Mouse (Mus musculus) megakaryocyte progenitor cell, adult 5-6 weeks (primary cell): ENCODE data around the gene Sirt2. TPM values are rescaled to one million over a fixed set of nuclear protein-coding genes. Genes with fewer than 3 reads are reported as not detected.
A peak's percentile ranks its signal among the peaks of the same experiment; 100 is the strongest.

ENCODE experiments used
- ATAC-seq: replicated peaks from 2 replicates; pipeline ENCODE4 v1.8.0; 2016; ENCODE audit warnings: mild to moderate bottlenecking, moderate TSS enrichment, inconsistent platforms; ENCODE audit not compliant: poor library complexity
- total RNA-seq, 2 experiments: library from RNA; stranded (forward) in 1 of 2; stranded (reverse) in 1 of 2; fragments of 157-497, 149-512 nt in 1 of 2; fragments of 200-1000 nt in 1 of 2; gene quantifications; 2 replicates each; pipeline versions ENCODE4 v1.2.3 to v1.2.4; 2015 to 2017

The Sirt2 gene
- total RNA-seq, 2 experiments from 2014 or later = 19.2 to 47.5 TPM

DNA sequence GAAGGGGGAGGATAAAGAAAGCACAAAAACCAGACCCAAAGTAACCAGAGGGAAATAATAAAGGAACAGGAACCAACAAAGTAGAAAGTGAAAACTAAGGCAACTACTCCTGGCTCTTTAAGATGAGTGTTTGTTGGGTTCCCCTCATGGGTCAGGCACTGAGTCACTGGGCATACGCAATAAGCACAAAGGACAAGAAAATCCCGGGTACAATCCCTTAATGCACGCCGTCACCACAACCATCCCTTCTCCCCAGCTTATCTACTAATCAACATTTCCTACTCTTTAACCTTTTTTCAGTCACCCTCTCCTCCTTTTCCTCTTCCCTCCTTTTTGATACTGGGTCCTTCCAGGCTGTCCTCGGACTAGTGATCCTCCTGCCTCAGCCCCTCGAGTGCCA lies 1.3 kb upstream of the Sirt2 start:
- ATAC-seq = no peak

DNA sequence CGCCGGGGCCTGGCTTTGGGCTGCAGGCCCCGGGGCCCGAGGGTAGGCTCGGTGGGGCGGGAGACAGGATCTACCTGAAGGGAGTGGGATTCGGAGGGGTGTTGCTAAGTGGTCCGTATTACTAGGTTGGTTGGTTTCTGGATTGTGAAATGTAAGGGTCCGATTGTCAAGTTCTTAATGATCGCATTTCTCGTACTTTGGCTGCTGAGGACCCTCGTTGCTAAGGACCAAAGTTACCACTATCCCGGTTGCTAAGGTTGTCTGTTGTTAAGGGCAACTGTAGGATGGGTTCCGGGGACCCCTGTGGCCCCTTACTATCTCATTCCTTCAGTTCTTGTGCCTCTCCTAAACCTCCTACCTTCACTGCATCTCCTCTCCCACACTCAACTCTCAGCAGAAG lies 375 bp downstream of the Sirt2 start:
- ATAC-seq = no peak

DNA sequence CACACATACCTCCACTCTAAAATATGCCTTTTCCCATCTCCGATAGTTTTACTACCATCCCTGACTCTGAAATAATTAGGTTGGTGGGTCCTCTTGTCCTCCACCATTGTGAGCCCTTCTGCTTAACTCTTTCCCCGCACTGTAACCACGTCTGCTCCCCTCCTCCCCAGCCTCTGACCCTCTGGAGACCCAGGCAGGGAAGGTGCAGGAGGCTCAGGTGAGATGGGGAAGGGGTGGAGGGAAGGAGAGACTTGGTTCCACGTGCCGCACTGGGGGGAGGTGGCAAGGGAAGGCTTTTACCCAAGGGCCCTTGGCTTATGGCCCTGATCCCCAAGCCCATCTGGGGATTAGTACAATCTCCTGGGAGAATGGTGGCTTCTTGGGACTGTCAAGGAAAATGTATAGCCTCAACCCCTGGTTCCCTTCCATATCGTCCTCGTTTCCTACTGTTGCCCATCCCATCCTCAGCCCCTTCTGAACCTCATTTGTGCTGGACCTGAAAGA lies 979 bp downstream of the Sirt2 start, which contains the start of gene Nfkbib:
TSS of gene Nfkbib (minus strand) at position 51 of the 504 bp plus-strand sequence.
- no peak for ATAC-seq

DNA sequence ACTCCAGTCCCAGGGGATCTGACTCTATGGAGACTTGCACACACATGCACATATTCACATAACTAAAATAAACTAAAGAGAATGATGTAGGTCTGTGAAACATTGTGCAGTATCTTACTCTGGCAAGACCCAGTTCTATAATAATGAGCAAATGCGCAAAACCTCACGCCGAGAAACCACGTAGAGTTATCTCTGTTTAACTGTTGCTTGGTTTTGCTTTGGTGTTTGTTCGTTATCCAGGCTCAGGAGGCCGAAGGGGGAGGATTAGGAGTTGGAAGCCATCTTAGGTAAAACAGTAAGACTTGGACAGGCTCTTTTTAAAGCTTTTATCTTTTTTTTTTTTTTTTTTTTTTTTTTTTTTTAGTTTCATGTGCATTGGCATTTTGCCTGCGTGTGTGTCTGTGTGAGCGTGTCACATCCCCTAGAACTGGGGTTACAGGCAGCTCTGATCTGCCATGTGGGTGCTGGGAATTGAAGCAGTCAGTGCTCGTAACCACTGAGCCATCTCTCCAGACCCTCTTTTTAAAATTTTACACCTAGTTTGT lies 3.0 kb downstream of the Sirt2 start:
- ATAC-seq = peak; percentile 19; the same call in 1 of the 2 replicates

DNA sequence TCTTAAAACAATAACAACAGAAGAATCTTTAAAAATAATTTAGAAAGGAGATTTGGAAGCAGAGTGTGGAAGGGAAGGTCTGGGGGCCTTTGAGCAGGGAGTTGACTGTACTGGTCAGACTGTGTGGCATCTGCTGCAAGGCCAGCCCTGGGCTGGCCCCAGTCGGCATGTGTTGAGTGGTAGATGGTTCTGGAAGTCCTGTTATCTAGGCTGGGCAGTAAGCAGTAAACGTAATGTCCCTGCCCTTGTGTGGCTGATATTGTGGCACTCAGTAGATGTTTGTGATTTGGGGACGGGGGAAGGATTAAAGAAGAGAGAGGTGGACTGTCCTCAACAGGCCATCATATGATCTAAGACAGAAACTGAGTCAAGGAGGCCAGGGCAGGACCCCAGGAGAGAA lies 3.8 kb downstream of the Sirt2 start:
- peak; percentile 13; the same call in 1 of the 2 replicates for ATAC-seq

DNA sequence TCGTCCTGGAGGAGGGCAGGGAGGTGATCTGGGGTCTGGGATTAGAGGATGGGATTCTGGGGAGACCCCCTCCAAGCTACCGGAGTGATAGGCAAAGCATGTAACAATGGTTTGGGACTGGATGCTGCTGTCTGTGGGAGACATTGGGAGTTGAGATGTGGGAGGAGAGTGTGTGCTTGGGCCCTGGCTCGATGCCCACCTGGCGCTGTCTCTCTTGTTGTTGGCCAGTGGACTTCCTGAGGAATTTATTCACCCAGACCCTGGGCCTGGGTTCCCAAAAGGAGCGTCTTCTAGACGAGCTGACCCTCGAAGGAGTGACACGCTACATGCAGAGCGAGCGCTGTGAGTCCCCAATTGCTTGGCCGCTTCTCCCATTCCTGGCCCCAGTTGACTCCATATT lies 5.3 kb downstream of the Sirt2 start:
- no peak for ATAC-seq

DNA sequence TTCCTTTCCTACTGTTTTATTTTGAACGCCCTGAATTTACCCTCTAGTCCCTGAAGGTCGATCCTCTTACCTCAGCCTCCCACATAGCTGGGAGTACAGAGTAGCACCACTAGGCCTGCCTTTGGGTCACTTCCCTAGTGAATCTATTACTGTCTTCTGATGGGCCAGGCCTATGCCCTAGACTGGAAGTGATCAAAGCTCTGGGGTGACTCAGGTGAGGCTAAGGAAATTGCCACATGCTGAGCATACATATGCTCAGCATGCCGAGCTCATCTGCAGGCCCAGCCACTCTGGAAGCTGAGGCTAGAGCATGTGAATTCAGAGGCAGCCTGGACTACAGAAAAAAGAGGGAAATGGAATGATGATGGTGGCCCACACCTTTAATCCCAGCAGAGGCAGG lies 6.6 kb downstream of the Sirt2 start:
- ATAC-seq = no peak

DNA sequence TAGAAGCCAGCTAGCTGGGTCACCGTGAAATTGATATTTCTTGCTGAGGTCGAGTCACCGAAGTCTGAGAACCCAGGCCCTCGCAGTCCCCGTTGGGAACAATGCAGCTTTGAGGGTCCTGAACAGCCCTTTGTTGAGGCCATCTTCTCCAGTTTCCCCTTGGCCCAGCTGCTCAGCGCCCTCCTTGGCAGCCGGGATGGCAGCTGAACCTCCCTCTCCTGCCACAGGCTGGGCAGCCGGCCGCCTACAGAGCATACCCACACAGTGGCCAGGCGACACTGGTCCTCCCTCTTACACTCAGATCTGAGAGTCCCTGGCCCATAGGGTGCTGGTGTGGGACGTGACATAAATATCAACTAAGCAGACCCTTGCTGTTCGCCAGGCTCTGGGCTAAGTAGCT lies 7.6 kb downstream of the Sirt2 start:
- ATAC-seq = no peak

DNA sequence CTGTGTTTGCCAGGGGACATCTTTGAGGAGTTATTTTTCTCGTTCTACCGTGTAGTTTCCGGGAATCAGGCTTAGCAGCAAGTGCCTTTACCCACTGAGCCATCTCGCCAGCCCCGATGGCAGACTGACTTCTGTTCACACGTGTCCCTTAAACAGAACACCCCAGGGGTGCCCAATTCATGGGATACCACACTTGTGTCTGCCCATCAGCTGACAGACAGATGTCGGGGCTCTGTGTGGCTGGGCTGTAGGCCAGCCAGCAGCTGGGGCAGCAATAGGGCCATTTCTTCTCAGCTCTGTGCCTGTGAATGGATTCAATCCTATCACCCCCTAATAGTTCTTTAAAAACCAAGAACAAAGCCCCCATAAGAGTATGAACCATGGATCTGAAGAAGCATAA lies 8.6 kb downstream of the Sirt2 start:
- no peak for ATAC-seq

DNA sequence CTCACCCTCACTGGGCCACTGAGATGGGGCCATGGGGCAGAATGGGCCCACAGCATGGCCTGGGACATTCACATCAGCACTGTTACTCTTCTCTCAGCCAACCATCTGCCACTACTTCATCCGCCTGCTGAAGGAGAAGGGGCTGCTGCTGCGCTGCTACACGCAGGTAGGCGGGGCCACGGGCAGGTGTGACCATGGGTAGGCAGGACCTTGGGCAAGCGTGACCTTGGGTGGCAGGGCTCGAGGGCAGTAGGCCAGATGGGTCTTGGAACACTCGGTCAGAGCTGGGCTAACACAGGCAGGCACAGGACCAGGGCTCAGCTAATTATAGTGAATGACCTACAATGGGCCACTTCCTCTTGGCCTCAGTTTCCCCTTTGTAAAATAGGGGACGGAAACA lies 12.3 kb downstream of the Sirt2 start:
- no peak for ATAC-seq

DNA sequence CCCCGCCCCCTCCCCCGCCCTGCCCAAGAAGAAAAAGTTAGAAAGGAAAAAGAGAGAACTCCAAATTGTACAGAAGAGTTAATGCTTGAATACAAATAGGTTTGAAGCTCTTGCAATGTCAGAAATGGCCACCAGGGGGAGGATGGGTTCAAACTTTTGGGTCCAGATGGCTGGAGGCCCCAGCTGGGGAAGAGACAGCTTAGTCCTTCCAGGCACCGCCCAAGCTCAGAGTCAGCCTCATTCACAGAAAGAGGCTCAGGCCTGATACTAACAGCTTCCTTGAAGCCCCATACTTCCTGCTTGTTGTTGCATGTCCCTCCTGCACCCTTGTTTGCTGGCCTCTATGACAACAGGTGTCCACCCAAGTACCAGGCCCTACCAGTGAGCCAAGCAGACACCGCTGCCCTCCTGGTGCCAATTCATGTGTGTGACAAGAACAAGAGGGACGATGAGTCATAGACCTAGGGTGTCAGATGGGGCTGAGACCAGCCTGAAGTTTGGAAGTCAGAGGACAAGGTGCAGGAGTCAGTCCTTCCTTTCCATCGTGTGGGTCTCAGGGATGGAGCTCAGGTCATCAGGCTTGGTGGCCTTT lies 13.6 kb downstream of the Sirt2 start:
- ATAC-seq = peak; percentile 90

DNA sequence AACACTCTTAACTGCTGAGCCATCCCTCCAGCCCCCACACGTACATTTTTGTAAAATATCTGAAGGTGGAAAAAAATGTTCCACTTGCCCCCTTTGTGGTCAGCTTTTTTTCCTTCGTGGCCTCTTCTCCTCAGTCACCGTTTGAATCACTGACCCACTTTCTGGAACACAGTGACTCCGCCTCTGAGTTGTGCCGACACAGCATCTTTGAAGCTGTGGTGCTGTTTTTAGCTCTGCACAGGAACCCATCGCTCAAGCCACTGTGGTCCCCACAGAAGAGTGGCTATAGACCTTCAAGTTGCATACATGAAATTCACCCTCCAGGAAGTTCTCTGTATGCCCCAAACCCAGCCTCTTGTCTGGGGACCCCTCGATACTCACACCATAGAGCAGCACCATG lies 14.3 kb downstream of the Sirt2 start:
- ATAC-seq = no peak

DNA sequence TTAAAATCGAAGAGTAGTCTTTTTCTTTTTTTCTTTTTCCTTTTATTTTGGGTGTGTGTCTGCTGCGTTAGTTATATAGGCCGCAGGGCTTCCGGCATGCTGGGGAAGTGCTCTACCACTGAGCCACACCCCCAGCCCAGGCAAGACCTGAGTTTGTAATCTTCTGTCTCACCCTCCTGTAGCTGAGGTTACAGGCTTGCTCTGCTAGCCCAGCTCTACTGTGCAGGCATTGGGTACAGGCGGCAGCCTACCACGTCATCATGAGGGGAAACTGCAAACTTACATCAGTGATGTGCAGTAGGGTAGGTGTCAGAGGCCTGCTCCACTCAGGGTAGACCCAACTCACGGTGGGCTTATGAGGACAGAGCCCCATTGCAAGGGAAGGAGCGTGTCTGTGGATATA lies 14.7 kb downstream of the Sirt2 start:
- peak; percentile 82 for ATAC-seq

DNA sequence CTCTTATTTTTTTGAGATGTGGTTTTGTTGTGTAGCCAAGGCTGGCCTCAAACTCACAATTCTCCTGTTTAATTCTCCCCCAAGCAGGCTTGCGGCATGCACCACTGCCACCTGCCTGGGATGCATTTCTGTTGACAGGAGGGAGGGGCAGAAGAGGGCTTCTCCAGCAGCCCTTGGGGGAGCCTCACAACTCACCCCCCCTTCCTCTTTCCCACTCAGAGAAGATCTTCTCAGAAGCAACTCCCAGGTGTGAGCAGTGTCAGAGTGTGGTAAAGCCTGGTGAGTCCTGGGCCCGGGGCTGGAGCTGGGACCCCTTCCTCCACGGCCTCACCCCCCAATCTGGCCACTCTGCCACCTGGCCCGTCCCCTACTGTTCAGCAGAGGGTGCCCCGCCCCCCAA lies 18.6 kb downstream of the Sirt2 start:
- no peak for ATAC-seq

DNA sequence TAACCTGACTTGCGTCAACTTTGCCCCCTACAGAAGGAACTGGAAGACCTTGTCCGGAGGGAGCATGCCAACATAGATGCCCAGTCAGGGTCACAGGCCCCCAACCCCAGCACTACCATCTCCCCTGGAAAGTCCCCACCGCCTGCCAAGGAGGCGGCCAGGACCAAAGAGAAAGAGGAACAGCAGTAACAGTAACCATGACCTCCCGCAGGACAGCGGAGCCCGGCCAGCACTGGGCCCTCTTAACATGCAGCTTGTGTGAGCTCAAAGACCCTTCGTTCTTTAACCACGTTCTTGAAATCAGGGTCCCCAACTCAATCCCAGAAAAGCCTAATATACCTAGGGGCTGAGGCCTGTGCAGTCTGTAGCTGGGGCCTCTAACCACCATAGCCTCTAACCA lies 21.3 kb downstream of the Sirt2 start:
- ATAC-seq = no peak

DNA sequence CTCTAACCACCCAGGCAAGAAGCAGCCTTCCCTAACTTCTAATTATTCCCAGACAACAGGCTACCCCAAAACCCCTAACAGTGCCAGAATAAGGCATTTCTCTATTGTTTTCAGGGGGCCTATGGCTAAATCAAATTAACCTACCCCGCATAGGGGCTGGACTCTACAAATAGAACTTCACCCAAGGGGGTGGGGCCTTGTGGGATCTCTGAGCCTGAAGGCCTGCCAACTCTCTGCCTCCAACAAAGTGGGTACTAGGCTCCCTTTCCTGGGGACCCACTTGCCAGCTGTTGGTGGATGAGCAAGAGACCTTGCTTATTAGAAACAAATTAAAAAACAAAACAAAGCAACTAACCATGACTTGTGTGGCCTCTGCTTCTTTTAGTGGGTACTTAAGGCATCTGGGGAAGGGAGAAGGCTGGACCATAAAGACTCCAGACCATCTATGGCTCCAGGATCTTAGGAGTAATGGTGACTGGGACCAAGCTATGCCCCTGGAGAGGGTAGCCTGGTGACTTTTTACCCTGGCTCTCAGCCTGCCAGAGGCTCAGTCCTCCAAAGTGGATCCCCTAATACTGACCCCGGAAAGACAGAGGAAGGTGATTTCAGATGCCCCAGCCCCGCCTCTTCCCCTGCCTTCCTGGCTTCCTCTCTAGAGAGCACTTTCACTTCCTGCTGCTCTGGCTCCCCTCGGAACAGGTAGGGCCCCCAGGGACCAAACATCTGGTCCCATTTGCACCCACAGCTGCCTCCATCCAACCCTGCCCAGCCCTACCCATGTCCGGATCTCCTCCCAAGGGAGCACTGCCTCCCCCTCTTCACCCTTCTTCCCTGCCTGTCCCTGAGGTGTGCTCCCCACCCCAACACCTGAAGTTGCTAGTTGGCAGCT lies 22.0 kb downstream of the Sirt2 start, which contains the start of gene Rinl:
TSS of gene Rinl (plus strand) at position 663 of the 889 bp plus-strand sequence.
- peak; percentile 58; the same call in 1 of the 2 replicates for ATAC-seq

DNA sequence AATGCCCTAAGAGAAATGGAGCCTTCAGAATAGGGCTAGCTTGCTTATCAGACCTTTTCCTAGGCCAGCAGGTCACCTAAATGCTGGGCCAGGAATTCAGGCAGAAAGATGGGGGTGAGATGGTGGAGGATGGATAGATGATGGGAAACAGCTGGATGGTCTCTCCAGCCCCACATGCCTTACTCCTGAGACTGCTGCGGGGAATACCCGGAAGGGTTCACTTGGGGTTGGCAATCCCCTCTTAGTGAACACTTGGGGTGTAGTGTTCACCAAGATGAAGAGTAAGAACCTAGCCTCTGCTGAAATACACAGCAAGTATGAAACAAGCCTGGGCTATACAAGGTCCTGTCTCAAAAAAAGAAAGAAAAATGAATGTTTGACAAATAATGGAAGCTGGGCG lies 22.7 kb downstream of the Sirt2 start:
- no peak for ATAC-seq

DNA sequence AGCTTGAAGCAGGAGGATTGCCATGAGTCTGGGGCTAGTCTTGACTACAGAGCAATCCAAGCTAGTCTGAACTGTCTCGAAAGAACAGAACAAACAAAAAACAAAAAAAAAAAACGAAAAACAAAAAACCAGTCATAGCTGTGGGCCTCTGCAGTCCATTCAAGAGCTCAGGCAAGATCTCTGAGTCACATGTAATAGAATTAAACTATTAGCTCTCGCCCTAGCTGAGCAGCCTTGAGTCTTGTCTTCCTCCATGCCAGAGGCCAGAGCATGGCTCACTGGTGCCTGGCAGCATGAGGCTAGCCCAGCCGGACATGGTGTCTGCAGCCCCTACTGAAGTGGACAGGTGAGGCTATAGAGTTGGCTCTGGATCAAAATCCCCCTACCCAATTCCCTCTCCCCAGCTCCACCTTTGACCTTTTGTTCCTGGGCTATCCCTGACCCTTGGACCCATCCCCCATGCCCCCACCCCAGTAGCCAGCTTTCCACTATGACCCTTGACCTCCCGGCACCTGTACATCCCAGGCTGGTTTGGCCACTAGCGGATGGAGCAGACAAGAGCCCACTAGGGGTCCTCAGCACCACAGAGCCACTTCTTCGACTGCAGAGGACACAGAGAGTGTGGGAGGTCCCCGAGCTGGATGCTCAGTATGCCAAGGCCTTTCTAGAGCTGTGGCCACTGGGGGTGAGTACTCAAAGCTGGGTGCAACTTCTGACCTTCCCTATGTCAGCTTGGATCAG lies 23.7 kb downstream of the Sirt2 start:
- ATAC-seq = no peak

DNA sequence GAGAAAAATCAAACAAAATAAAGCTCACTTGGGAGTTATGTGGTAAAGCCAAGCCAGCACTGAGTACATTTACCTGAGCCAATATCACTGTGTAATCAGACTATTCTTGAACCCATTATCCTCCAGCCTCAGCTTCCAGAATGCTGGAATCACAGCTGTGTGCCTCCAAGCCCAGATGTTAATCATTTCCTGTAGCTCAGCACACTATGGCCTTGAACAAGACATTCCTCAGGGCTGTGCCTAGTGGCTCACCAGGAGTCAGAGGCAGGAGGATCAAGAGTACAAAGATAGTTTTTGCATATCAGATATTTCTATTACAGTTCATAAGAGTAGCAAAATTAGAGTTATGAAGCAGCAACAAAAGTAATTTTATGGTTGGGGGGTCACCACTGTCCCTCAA lies 25.2 kb downstream of the Sirt2 start:
- no peak for ATAC-seq

DNA sequence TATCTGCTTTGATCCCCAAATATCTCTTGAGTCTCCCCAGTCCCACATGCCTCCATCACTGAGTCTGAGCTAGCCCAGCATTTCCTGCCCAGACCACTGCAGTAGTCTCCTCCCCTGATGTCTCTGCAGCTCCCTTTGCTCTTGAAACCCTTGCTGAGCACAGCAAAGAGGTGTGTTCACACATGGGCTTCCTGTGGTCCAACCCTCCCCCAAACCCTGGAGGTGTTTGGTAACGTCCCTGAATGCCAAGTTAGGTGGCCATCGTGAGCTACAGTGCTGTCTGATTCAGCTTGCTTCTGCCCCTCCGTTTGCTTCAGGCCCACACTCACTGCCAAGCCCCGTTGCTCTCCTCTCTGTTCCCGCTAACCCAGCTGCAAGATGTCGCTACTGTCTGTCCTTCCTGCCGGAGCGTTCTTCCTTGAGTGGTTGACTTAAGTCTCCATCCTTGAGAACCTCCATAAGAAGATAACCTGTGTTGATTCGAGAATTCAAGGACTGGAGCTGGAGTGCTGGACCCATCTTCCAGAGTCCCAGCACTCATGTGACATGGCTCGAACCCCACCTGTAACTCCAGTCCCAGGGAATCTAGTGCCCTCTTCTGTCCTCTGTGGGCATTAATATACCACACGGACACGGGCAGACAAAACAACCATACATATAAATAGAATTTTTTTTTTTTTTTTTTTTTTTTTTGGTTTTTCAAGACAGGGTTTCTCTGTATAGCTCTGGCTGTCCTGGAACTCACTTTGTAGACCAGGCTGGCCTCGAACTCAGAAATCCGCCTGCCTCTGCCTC lies 26.1 kb downstream of the Sirt2 start:
- no peak for ATAC-seq
